Mouse (Mus musculus): ENCODE measurements at regions not wholly inside any gene's neighbourhood (a gene's known extent, or its start where the extent isn't known, plus 50 kb on each side); places are given as distances from the start of the nearest gene placed in this dataset.

- TF ChIP-seq POLR2A (IDR thresholded peaks at IDR 0.05; ENCODE audit: insufficient read depth, low read length): no peak
- TF ChIP-seq EP300 (IDR thresholded peaks at IDR 0.05; ENCODE audit: insufficient read depth, low read depth, low read length): no peak
Observed at GRCm38 (mm10) chr15:59746290-59746689, 270.1 kb downstream of the 4933412E24Rik start.

Data from ES-Bruce4 (cell line).